Mouse (Mus musculus) heart, embryonic 14.5 days (tissue): ENCODE measurements around the gene Kifap3. TPM values are rescaled to one million over a fixed set of nuclear protein-coding genes. Genes with fewer than 3 reads are reported as not detected.

Source experiments
- ATAC-seq: fragments of 200-750 bp; cut with Nextera tagmentation; 2 replicates; pipeline ENCODE4 v1.8.0; 2017; ENCODE audit warnings: low read depth, moderate TSS enrichment; ENCODE audit not compliant: insufficient number of reproducible peaks, insufficient read depth, low FRiP score
- H3K27ac ChIP-seq, 2 experiments: fragments of 200-500 bp in 1 of 2; fragments of 300-500 bp in 1 of 2; sonication (generic) in 1 of 2; replicated peaks in 1 of 2; 2 replicates each; pipeline ENCODE4 v1.5.1; 2012 to 2014; ENCODE audit warnings: low read depth in 2 of 2, low read length in 2 of 2, control low read depth in 1 of 2, mild to moderate bottlenecking in 1 of 2, mixed read lengths in 1 of 2; ENCODE audit not compliant: control insufficient read depth in 1 of 2, insufficient read depth in 1 of 2
- H3K27me3 ChIP-seq: fragments of 300-500 bp; sonication (generic); 2 replicates; pipeline ENCODE4 v1.6.1; 2014; ENCODE audit warnings: mild to moderate bottlenecking, low read length, control low read depth; ENCODE audit not compliant: control insufficient read depth, insufficient read depth
- H3K36me3 ChIP-seq: fragments of 300-500 bp; sonication (generic); 2 replicates; pipeline ENCODE4 v1.6.1; 2014; ENCODE audit warnings: mild to moderate bottlenecking, control low read depth, low read length, mixed read lengths; ENCODE audit not compliant: control insufficient read depth, insufficient read depth
- H3K4me1 ChIP-seq, 2 experiments: fragments of 200-500 bp in 1 of 2; fragments of 300-500 bp in 1 of 2; sonication (generic) in 1 of 2; 2 replicates each; pipeline ENCODE4 v1.6.1; 2012 to 2014; ENCODE audit warnings: low read length in 2 of 2, control low read depth in 1 of 2, mixed read lengths in 1 of 2; ENCODE audit not compliant: control insufficient read depth in 2 of 2, insufficient read depth in 2 of 2
- H3K4me2 ChIP-seq: fragments of 300-500 bp; sonication (generic); 2 replicates; pipeline ENCODE4 v1.6.1; 2014; ENCODE audit warnings: mild to moderate bottlenecking, low read length
- H3K4me3 ChIP-seq, 2 experiments: fragments of 200-500 bp in 1 of 2; fragments of 300-500 bp in 1 of 2; sonication (generic) in 1 of 2; 2 replicates each; pipeline ENCODE4 v1.5.1; 2012 to 2014; ENCODE audit warnings: low read length in 2 of 2, mild to moderate bottlenecking in 2 of 2, control low read depth in 1 of 2, low read depth in 1 of 2, moderate library complexity in 1 of 2; ENCODE audit not compliant: control insufficient read depth in 1 of 2, insufficient read depth in 1 of 2
- H3K9ac ChIP-seq: fragments of 300-500 bp; sonication (generic); 2 replicates; pipeline ENCODE4 v1.6.1; 2014; ENCODE audit warnings: mild to moderate bottlenecking, low read length
- H3K9me3 ChIP-seq: fragments of 300-500 bp; sonication (generic); 2 replicates; pipeline ENCODE4 v1.6.1; 2016; ENCODE audit warnings: low read length, control low read depth; ENCODE audit not compliant: control insufficient read depth
- WGBS: fragments of 180-500 bp; shearing (Covaris S2); extraction: QIAGEN DNeasy Blood & Tissue Kit; methylation state at CpG from one replicate; pipeline ENCODE4 v1.1.7; 2014; 5-methylcytosine and 5-hydroxymethylcytosine counted together
- polyA plus RNA-seq: library from polyadenylated mRNA; unstranded; fragments of >200 nt; fragmentation: Nextera tagmentation; extraction: Ambion mirVana; gene quantifications from 2 replicates; pipeline ENCODE4 v1.2.1, GENCODE M21; 2014

Gene Kifap3
- polyA plus RNA-seq, 1 experiment from 2014 or later, result 25.7 TPM

DNA sequence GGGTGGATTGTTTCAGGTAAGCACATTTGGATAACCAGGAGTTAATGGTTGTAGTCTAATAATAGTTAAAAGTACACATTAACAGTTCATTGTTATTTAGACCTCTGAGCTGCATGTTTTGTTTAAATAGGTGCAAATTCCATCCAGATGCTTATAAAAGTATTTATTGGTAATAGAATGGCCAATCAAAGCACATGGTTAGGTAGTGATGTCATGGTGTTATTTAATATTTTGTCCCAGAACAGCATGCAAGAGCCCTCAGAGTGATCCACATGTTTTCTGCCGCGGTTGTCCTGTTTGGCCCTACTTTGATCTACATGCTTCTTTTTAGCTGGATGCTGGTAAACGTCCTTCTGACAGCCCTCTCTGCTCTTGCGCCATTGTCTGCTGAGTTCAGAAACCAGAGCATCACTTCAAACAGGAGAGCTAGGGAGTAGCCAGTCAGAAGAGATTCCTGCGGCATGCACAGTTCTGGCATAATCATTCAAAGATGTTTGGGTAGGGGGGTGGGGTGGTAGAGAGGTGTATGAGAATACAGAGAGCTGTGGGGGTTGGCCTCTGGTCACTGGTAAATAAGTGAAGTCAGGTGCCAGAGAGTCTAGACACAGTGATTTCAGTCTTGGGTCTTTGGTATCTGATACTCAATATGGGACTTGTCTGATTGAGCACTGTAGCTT lies 73.6 kb downstream of the Kifap3 start:
- H3K9ac ChIP-seq, result no peak overlapping the region
- WGBS, result 36% methylated on average over 5 of the region's 5 CpGs
- no peak for ATAC-seq
- H3K27ac ChIP-seq, result no peak overlapping the region
- H3K9me3 ChIP-seq, result 0 out of 2 replicates have a peak, but pooled peaks cover 3% of the 10 kb centered on the region
- H3K27me3 ChIP-seq, result no peaks in the 10 kb centered on the region
- H3K4me1 ChIP-seq, result no peaks in the 10 kb centered on the region
- no peak overlapping the region for H3K4me3 ChIP-seq
- H3K36me3 ChIP-seq, result peaks cover 23% of the 10 kb centered on the region; the same call in 1 of the 2 replicates
- H3K4me2 ChIP-seq, result no peak overlapping the region

DNA sequence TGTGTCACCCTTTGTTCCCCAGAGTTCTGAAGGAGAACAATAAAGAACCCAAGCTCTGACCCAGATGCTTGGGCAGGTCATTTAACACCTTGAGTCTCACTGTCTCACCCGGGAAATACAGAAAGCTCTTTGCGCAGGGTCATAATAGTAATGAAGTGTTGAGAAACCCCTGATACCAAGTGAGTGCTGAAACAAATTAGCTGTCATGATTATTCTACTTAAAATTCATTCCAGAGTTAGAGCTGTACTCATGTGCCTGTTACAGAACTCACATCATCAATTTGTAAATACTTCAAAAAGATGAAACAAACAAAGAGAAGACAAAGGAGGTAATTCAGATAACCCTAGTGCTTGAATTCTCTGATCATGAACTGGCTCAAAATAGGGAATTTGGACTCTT lies 79.0 kb downstream of the Kifap3 start:
- Histone ChIP-seq H3K9me3 (no peaks in the 10 kb centered on the region), H3K27ac (no peak overlapping the region), H3K4me2 (no peak overlapping the region), H3K4me1 (no peaks in the 10 kb centered on the region), H3K9ac (no peak overlapping the region), H3K36me3 (peaks cover 17% of the 10 kb centered on the region; the same call in 1 of the 2 replicates), H3K4me3 (no peak overlapping the region), H3K27me3 (no peaks in the 10 kb centered on the region)
- whole genome bisulfite sequencing, result 67% methylated on average over 2 of the region's 2 CpGs
- ATAC-seq, result no peak

- no peak overlapping the region for H3K27ac ChIP-seq
- H3K9ac ChIP-seq, result no peak overlapping the region
- no peak overlapping the region for H3K4me3 ChIP-seq
- H3K36me3 ChIP-seq, result peaks cover 25% of the 10 kb centered on the region; the same call in 1 of the 2 replicates
- no peak overlapping the region for H3K4me2 ChIP-seq
- ATAC-seq, result no peak
- no peaks in the 10 kb centered on the region for H3K4me1 ChIP-seq
- H3K9me3 ChIP-seq, result no peaks in the 10 kb centered on the region
- H3K27me3 ChIP-seq, result no peaks in the 10 kb centered on the region
These were observed 82.2 kb downstream of the Kifap3 start for GRCm38 (mm10) chr1:163861538-163861937.

- Histone ChIP-seq H3K4me1 (peaks cover 0 to 5% of the 10 kb centered on the region in 2 experiments; a peak in 2 of 4 replicates), H3K4me3 (no peak overlapping the region), H3K27me3 (no peaks in the 10 kb centered on the region), H3K36me3 (no peaks in the 10 kb centered on the region), H3K27ac (no peak overlapping the region), H3K9me3 (no peaks in the 10 kb centered on the region), H3K4me2 (no peak overlapping the region), H3K9ac (no peak overlapping the region)
- ATAC-seq, result no peak
- WGBS, result 57% methylated on average over 3 of the region's 3 CpGs
These were observed 93.8 kb downstream of the Kifap3 start for GRCm38 (mm10) chr1:163873158-163873557.

- ATAC-seq, result no peak
- no peak overlapping the region for H3K4me3 ChIP-seq
- H3K9ac ChIP-seq, result no peak overlapping the region
- H3K4me2 ChIP-seq, result no peak overlapping the region
- no peak overlapping the region for H3K27ac ChIP-seq
- no peaks in the 10 kb centered on the region for H3K27me3 ChIP-seq
- H3K36me3 ChIP-seq, result no peaks in the 10 kb centered on the region
- H3K9me3 ChIP-seq, result no peaks in the 10 kb centered on the region
- no peaks in the 10 kb centered on the region for H3K4me1 ChIP-seq
These were observed 110.2 kb downstream of the Kifap3 start for GRCm38 (mm10) chr1:163889629-163890028.

DNA sequence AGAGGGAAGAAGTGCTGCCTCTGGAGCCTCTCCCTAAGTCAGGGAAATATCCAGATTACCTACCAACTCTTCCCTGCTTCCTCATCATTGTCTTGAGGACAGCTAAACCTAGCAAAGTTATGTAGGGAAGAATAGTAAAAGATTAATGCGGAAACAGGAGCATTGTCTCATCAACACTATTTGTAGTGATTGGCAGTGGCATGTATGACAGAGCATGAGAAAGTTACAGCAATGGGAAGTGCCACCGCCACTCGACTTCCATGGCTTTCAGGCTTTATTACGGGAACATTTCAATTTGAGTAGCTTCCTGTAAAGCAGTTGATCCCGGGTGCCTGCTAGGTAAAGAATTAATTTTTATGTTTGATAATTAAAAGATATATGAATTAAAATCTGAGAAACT lies 113.9 kb downstream of the Kifap3 start:
- Histone ChIP-seq H3K27ac (no peak overlapping the region), H3K36me3 (no peaks in the 10 kb centered on the region), H3K9ac (no peak overlapping the region), H3K9me3 (no peaks in the 10 kb centered on the region), H3K27me3 (no peaks in the 10 kb centered on the region), H3K4me1 (no peaks in the 10 kb centered on the region), H3K4me3 (no peak overlapping the region), H3K4me2 (no peak overlapping the region)
- no peak for ATAC-seq
- WGBS, result 88% methylated on average over 5 of the region's 5 CpGs

- no peak for ATAC-seq
- Histone ChIP-seq H3K27me3 (no peaks in the 10 kb centered on the region), H3K9me3 (no peaks in the 10 kb centered on the region), H3K9ac (no peak overlapping the region), H3K4me3 (no peak overlapping the region), H3K4me1 (no peaks in the 10 kb centered on the region), H3K36me3 (no peaks in the 10 kb centered on the region), H3K4me2 (no peak overlapping the region), H3K27ac (no peak overlapping the region)
- 79% methylated on average over 11 of the region's 11 CpGs for WGBS
These were observed 114.6 kb downstream of the Kifap3 start for GRCm38 (mm10) chr1:163893774-163894527.
